In genomic region chr12:87002209-87002608, GRCm38 (mm10) we compare ENCODE assay signal across 22 mouse cellular contexts. TPM values are rescaled to one million over a fixed set of nuclear protein-coding genes. Genes with fewer than 3 reads are reported as not detected.
DNase-seq lines count a peak whose midpoint lies in the region; ATAC-seq lines count a peak whose summit lies in the region.
"Had no signal": no experiment of that assay in that cellular context is flagged by ENCODE, and none has a peak within 500 bp of the region (broad histone marks: within the 10 kb centered on the region; RNA-seq: fewer than 3 reads in every experiment).

No protein-coding gene starts in this region.

- H3K4me3 ChIP-seq in forebrain, embryonic 11.5 days (ENCODE audit: low read depth, low read length) = no peak overlapping the region
- H3K4me3 ChIP-seq in forebrain, embryonic 12.5 days (replicated peaks) = no peak overlapping the region
- no peak overlapping the region for H3K4me3 ChIP-seq in heart, embryonic 11.5 days (ENCODE audit: low read depth, low read length)
- no peak overlapping the region for H3K4me3 ChIP-seq in midbrain, embryonic 11.5 days (ENCODE audit: low read depth, low read length)
- no peak overlapping the region for H3K4me3 ChIP-seq in midbrain, embryonic 15.5 days
- H3K4me3 ChIP-seq: embryonic facial prominence, embryonic 10.5 days; embryonic facial prominence, embryonic 12.5 days had no signal

- no peaks in the 10 kb centered on the region for H3K4me1 ChIP-seq in forebrain, embryonic 11.5 days (replicated peaks; ENCODE audit: control insufficient read depth, insufficient read depth, low read length)
- peaks cover 8% of the 10 kb centered on the region for H3K4me1 ChIP-seq in forebrain, embryonic 12.5 days
- peaks cover 5% of the 10 kb centered on the region; the same call in 1 of the 2 replicates for H3K4me1 ChIP-seq in heart, embryonic 11.5 days (ENCODE audit: control insufficient read depth, insufficient read depth, low read length)
- H3K4me1 ChIP-seq in midbrain, embryonic 11.5 days (ENCODE audit: control insufficient read depth, insufficient read depth, low read length) = no peaks in the 10 kb centered on the region
- peaks cover 25% of the 10 kb centered on the region for H3K4me1 ChIP-seq in midbrain, embryonic 15.5 days

- ATAC-seq in forebrain, embryonic 11.5 days (replicated peaks; ENCODE audit: low FRiP score) = no peak
- ATAC-seq in forebrain, embryonic 12.5 days (ENCODE audit: low FRiP score) = no peak
- ATAC-seq in heart, embryonic 11.5 days (replicated peaks; ENCODE audit: insufficient number of reproducible peaks, low FRiP score, low TSS enrichment) = no peak
- no peak for ATAC-seq in midbrain, embryonic 11.5 days (ENCODE audit: low FRiP score)
- ATAC-seq in midbrain, embryonic 15.5 days (replicated peaks) = no peak
- ATAC-seq: activated CD4-positive, CD25-positive, alpha-beta regulatory T cell, adult 4 months; CD4-positive, CD25-positive, alpha-beta regulatory T cell, adult 4 months; forebrain, embryonic 16.5 days; Patski had no signal

- H3K36me3 ChIP-seq in forebrain, embryonic 11.5 days (ENCODE audit: control insufficient read depth, insufficient read depth, low read length) = no peaks in the 10 kb centered on the region
- no peaks in the 10 kb centered on the region for H3K36me3 ChIP-seq in forebrain, embryonic 12.5 days (replicated peaks)
- no peaks in the 10 kb centered on the region for H3K36me3 ChIP-seq in heart, embryonic 11.5 days (ENCODE audit: control insufficient read depth, insufficient read depth, low read length)
- no peaks in the 10 kb centered on the region for H3K36me3 ChIP-seq in midbrain, embryonic 11.5 days (ENCODE audit: control insufficient read depth, insufficient read depth, low read length)
- H3K36me3 ChIP-seq in midbrain, embryonic 15.5 days (replicated peaks) = no peaks in the 10 kb centered on the region
- H3K36me3 ChIP-seq: embryonic facial prominence, embryonic 10.5 days; embryonic facial prominence, embryonic 12.5 days; G1E had no signal

- DNase-seq in forebrain, embryonic 11.5 days (ENCODE audit: low spot score) = peak; percentile 46
- DNase-seq in heart, adult 11 months = peak; percentile 60
- peak; percentile 51 for DNase-seq in midbrain, embryonic 11.5 days (ENCODE audit: low spot score, missing footprints)
- DNase-seq: adrenal gland, adult 8-10 months; adrenal gland, postnatal 14 days; adrenal gland, postnatal 36 days; B cell, adult 2 months; cerebellum, adult 11-12 months; cerebellum, adult 2 months; cerebellum, adult 9-10 months; cerebellum, postnatal 10 days; cerebellum, postnatal 25 days had no signal

- WGBS in forebrain, embryonic 11.5 days = 63% methylated on average over 7 of the region's 7 CpGs
- 61% methylated on average over 7 of the region's 7 CpGs for WGBS in forebrain, embryonic 12.5 days
- WGBS in heart, embryonic 11.5 days (ENCODE audit: insufficient replicate concordance) = 54% methylated on average over 7 of the region's 7 CpGs
- WGBS in midbrain, embryonic 11.5 days = 63% methylated on average over 7 of the region's 7 CpGs
- 61% methylated on average over 7 of the region's 7 CpGs for WGBS in midbrain, embryonic 15.5 days

- no peak overlapping the region for H3K4me2 ChIP-seq in forebrain, embryonic 11.5 days (ENCODE audit: low read depth, low read length, severe bottlenecking)
- no peak overlapping the region for H3K4me2 ChIP-seq in forebrain, embryonic 12.5 days
- no peak overlapping the region for H3K4me2 ChIP-seq in heart, embryonic 11.5 days
- no peak overlapping the region for H3K4me2 ChIP-seq in midbrain, embryonic 11.5 days
- no peak overlapping the region for H3K4me2 ChIP-seq in midbrain, embryonic 15.5 days
- H3K4me2 ChIP-seq: embryonic facial prominence, embryonic 12.5 days had no signal

- H3K9me3 ChIP-seq in forebrain, embryonic 11.5 days (ENCODE audit: control insufficient read depth, low read length) = no peaks in the 10 kb centered on the region
- no peaks in the 10 kb centered on the region for H3K9me3 ChIP-seq in forebrain, embryonic 12.5 days
- no peaks in the 10 kb centered on the region for H3K9me3 ChIP-seq in heart, embryonic 11.5 days (replicated peaks; ENCODE audit: control insufficient read depth, low read length)
- H3K9me3 ChIP-seq in midbrain, embryonic 11.5 days (ENCODE audit: control insufficient read depth, low read length) = no peaks in the 10 kb centered on the region
- no peaks in the 10 kb centered on the region for H3K9me3 ChIP-seq in midbrain, embryonic 15.5 days
- H3K9me3 ChIP-seq: embryonic facial prominence, embryonic 10.5 days; embryonic facial prominence, embryonic 12.5 days; G1E had no signal

- no peak overlapping the region for H3K27ac ChIP-seq in forebrain, embryonic 11.5 days (ENCODE audit: low read depth, low read length)
- no peak overlapping the region for H3K27ac ChIP-seq in forebrain, embryonic 12.5 days
- no peak overlapping the region for H3K27ac ChIP-seq in heart, embryonic 11.5 days (ENCODE audit: low read depth, low read length)
- H3K27ac ChIP-seq in midbrain, embryonic 11.5 days (ENCODE audit: low read depth, low read length) = no peak overlapping the region
- H3K27ac ChIP-seq in midbrain, embryonic 15.5 days = no peak overlapping the region
- H3K27ac ChIP-seq: embryonic facial prominence, embryonic 10.5 days; embryonic facial prominence, embryonic 12.5 days had no signal

- H3K27me3 ChIP-seq in forebrain, embryonic 11.5 days (ENCODE audit: control insufficient read depth, insufficient read depth, low read length) = no peaks in the 10 kb centered on the region
- H3K27me3 ChIP-seq in forebrain, embryonic 12.5 days = no peaks in the 10 kb centered on the region
- H3K27me3 ChIP-seq in heart, embryonic 11.5 days (ENCODE audit: control insufficient read depth, insufficient read depth, low read length) = 0 out of 2 replicates have a peak, but pooled peaks cover 2% of the 10 kb centered on the region
- H3K27me3 ChIP-seq in midbrain, embryonic 11.5 days (ENCODE audit: control insufficient read depth, insufficient read depth, low read length) = no peaks in the 10 kb centered on the region
- no peaks in the 10 kb centered on the region for H3K27me3 ChIP-seq in midbrain, embryonic 15.5 days (replicated peaks)
- H3K27me3 ChIP-seq: embryonic facial prominence, embryonic 12.5 days had no signal

- no peak overlapping the region for H3K9ac ChIP-seq in forebrain, embryonic 11.5 days (ENCODE audit: low read length)
- H3K9ac ChIP-seq in forebrain, embryonic 12.5 days = no peak overlapping the region
- no peak overlapping the region for H3K9ac ChIP-seq in heart, embryonic 11.5 days (ENCODE audit: low read depth, low read length)
- no peak overlapping the region for H3K9ac ChIP-seq in midbrain, embryonic 11.5 days (ENCODE audit: low read length)
- H3K9ac ChIP-seq in midbrain, embryonic 15.5 days = no peak overlapping the region
- H3K9ac ChIP-seq: embryonic facial prominence, embryonic 12.5 days had no signal

RNA-seq across cellular contexts. Expression of gene Zdhhc22, which starts 12.0 kb away (rescaled TPM):
- polyA plus RNA-seq in forebrain, embryonic 11.5 days (2014; fragmentation: Nextera tagmentation; extraction: Ambion mirVana) = 0.15 and 0.17 TPM in 2 replicates
- 1.1 and 1.6 TPM in 2 replicates for polyA plus RNA-seq in forebrain, embryonic 12.5 days (2016; fragmentation: Nextera tagmentation; extraction: Ambion mirVana)
- 0.20 TPM in 1 of 2 replicates, not detected in the other for polyA plus RNA-seq in heart, embryonic 11.5 days (2014; fragmentation: Nextera tagmentation; extraction: Ambion mirVana)
- polyA plus RNA-seq in midbrain, embryonic 11.5 days (2014; fragmentation: Nextera tagmentation; extraction: Ambion mirVana) = 0.41 and 0.51 TPM in 2 replicates
- polyA plus RNA-seq in midbrain, embryonic 15.5 days (2015; fragmentation: Nextera tagmentation; extraction: Ambion mirVana) = 17.8 and 21.8 TPM in 2 replicates
- polyA plus RNA-seq: G1E, Patski had no signal

RNA-seq across cellular contexts. Expression of gene Tmem63c, which starts 18.9 kb away (rescaled TPM):
- 0.25 and 0.32 TPM in 2 replicates for polyA plus RNA-seq in forebrain, embryonic 11.5 days (2014; fragmentation: Nextera tagmentation; extraction: Ambion mirVana)
- 1.5 and 1.6 TPM in 2 replicates for polyA plus RNA-seq in forebrain, embryonic 12.5 days (2016; fragmentation: Nextera tagmentation; extraction: Ambion mirVana)
- polyA plus RNA-seq in heart, embryonic 11.5 days (2014; fragmentation: Nextera tagmentation; extraction: Ambion mirVana) = not detected in 2 replicates
- polyA plus RNA-seq in midbrain, embryonic 11.5 days (2014; fragmentation: Nextera tagmentation; extraction: Ambion mirVana) = 0.64 and 0.77 TPM in 2 replicates
- 11.1 and 12.7 TPM in 2 replicates for polyA plus RNA-seq in midbrain, embryonic 15.5 days (2015; fragmentation: Nextera tagmentation; extraction: Ambion mirVana)
- polyA plus RNA-seq: G1E, Patski had no signal

RNA-seq across cellular contexts. Expression of gene Cipc, which starts 55.4 kb away (rescaled TPM):
- 46.5 and 48.7 TPM in 2 replicates for polyA plus RNA-seq in forebrain, embryonic 11.5 days (2014; fragmentation: Nextera tagmentation; extraction: Ambion mirVana)
- 49.5 and 51.4 TPM in 2 replicates for polyA plus RNA-seq in forebrain, embryonic 12.5 days (2016; fragmentation: Nextera tagmentation; extraction: Ambion mirVana)
- polyA plus RNA-seq in heart, embryonic 11.5 days (2014; fragmentation: Nextera tagmentation; extraction: Ambion mirVana) = 26.7 and 31.0 TPM in 2 replicates
- polyA plus RNA-seq in midbrain, embryonic 11.5 days (2014; fragmentation: Nextera tagmentation; extraction: Ambion mirVana) = 37.9 and 38.4 TPM in 2 replicates
- polyA plus RNA-seq in midbrain, embryonic 15.5 days (2015; fragmentation: Nextera tagmentation; extraction: Ambion mirVana) = 55.0 and 56.0 TPM in 2 replicates
